Mouse (Mus musculus): ENCODE measurements around the gene Alpk1. TPM values are rescaled to one million over a fixed set of nuclear protein-coding genes. Genes with fewer than 3 reads are reported as not detected.
A peak's percentile ranks its signal among the peaks of the same experiment; 100 is the strongest.

The Alpk1 gene
- 0.92 and 1.1 TPM in 2 replicates for polyA plus RNA-seq (2014; fragmentation: Nextera tagmentation; extraction: Ambion mirVana)

- H3K9me3 ChIP-seq (ENCODE audit: control insufficient read depth, low read length) = no peaks in the 10 kb centered on the region
- peak within 1 kb of the TSS; percentile 39; the same call in 1 of the 2 replicates for H3K9ac ChIP-seq (ENCODE audit: low read depth, low read length)
- ATAC-seq (replicated peaks; ENCODE audit: low FRiP score) = peak; percentile 82
- H3K4me2 ChIP-seq = peak within 1 kb of the TSS; percentile 69
- no peaks in the 10 kb centered on the region for H3K4me1 ChIP-seq (replicated peaks; ENCODE audit: control insufficient read depth, insufficient read depth, low read length)
- peak within 1 kb of the TSS; percentile 45 for H3K4me3 ChIP-seq (ENCODE audit: low read depth, low read length)
- peak; percentile 71 for DNase-seq (ENCODE audit: low spot score)
- no peaks in the 10 kb centered on the region for H3K27me3 ChIP-seq (replicated peaks; ENCODE audit: control insufficient read depth, insufficient read depth, low read length)
- 3% methylated on average over 24 of the region's 24 CpGs for WGBS
- H3K27ac ChIP-seq (ENCODE audit: low read depth, low read length) = no peak within 1 kb of the TSS
- no peaks in the 10 kb centered on the region for H3K36me3 ChIP-seq (ENCODE audit: control insufficient read depth, insufficient read depth, low read length)
These were observed at the start of gene Alpk1 for GRCm38 (mm10) chr3:127780021-127780644. Alpk1 (minus strand) TSS chr3:127780527.

- Histone ChIP-seq H3K4me2 (no peak overlapping the region), H3K27ac (ENCODE audit: low read depth, low read length) (no peak overlapping the region), H3K4me3 (ENCODE audit: low read depth, low read length) (no peak overlapping the region), H3K9ac (ENCODE audit: low read depth, low read length) (no peak overlapping the region), H3K4me1 (replicated peaks; ENCODE audit: control insufficient read depth, insufficient read depth, low read length) (peaks cover 3% of the 10 kb centered on the region), H3K36me3 (ENCODE audit: control insufficient read depth, insufficient read depth, low read length) (peaks cover 2% of the 10 kb centered on the region; the same call in 1 of the 2 replicates), H3K9me3 (ENCODE audit: control insufficient read depth, low read length) (no peaks in the 10 kb centered on the region), H3K27me3 (replicated peaks; ENCODE audit: control insufficient read depth, insufficient read depth, low read length) (no peaks in the 10 kb centered on the region)
- ATAC-seq (replicated peaks; ENCODE audit: low FRiP score) (no peak), DNase-seq (ENCODE audit: low spot score) (no peak)
- 64% methylated on average over 7 of the region's 7 CpGs for WGBS
These were observed 46.8 kb upstream of the Alpk1 start for GRCm38 (mm10) chr3:127827123-127827522.

- no peak for ATAC-seq (replicated peaks; ENCODE audit: low FRiP score)
- Histone ChIP-seq H3K4me1 (replicated peaks; ENCODE audit: control insufficient read depth, insufficient read depth, low read length) (peaks cover 4% of the 10 kb centered on the region), H3K27ac (ENCODE audit: low read depth, low read length) (no peak overlapping the region), H3K4me3 (ENCODE audit: low read depth, low read length) (no peak overlapping the region), H3K9ac (ENCODE audit: low read depth, low read length) (no peak overlapping the region), H3K27me3 (replicated peaks; ENCODE audit: control insufficient read depth, insufficient read depth, low read length) (no peaks in the 10 kb centered on the region), H3K36me3 (ENCODE audit: control insufficient read depth, insufficient read depth, low read length) (peaks cover 5% of the 10 kb centered on the region; the same call in 1 of the 2 replicates), H3K9me3 (ENCODE audit: control insufficient read depth, low read length) (no peaks in the 10 kb centered on the region), H3K4me2 (no peak overlapping the region)
- no peak for DNase-seq (ENCODE audit: low spot score)
- WGBS = 92% methylated on average over 7 of the region's 7 CpGs
These were observed 46.2 kb upstream of the Alpk1 start for GRCm38 (mm10) chr3:127826503-127826902.

GRCm38 (mm10) chr3:127823886-127824863 lies 43.8 kb upstream of the Alpk1 start:
- H3K27ac ChIP-seq (ENCODE audit: low read depth, low read length) = no peak overlapping the region
- H3K4me2 ChIP-seq = no peak overlapping the region
- ATAC-seq (replicated peaks; ENCODE audit: low FRiP score) = no peak
- DNase-seq (ENCODE audit: low spot score) = no peak
- no peaks in the 10 kb centered on the region for H3K9me3 ChIP-seq (ENCODE audit: control insufficient read depth, low read length)
- H3K4me3 ChIP-seq (ENCODE audit: low read depth, low read length) = no peak overlapping the region
- H3K4me1 ChIP-seq (replicated peaks; ENCODE audit: control insufficient read depth, insufficient read depth, low read length) = peaks cover 9% of the 10 kb centered on the region
- no peak overlapping the region for H3K9ac ChIP-seq (ENCODE audit: low read depth, low read length)
- 81% methylated on average over 17 of the region's 17 CpGs for WGBS
- H3K27me3 ChIP-seq (replicated peaks; ENCODE audit: control insufficient read depth, insufficient read depth, low read length) = no peaks in the 10 kb centered on the region
- H3K36me3 ChIP-seq (ENCODE audit: control insufficient read depth, insufficient read depth, low read length) = peaks cover 13% of the 10 kb centered on the region

GRCm38 (mm10) chr3:127821209-127821608 lies 40.9 kb upstream of the Alpk1 start:
- no peak overlapping the region for H3K27ac ChIP-seq (ENCODE audit: low read depth, low read length)
- no peak for DNase-seq (ENCODE audit: low spot score)
- peak; percentile 40; the same call in 1 of the 2 replicates for ATAC-seq (replicated peaks; ENCODE audit: low FRiP score)
- H3K9ac ChIP-seq (ENCODE audit: low read depth, low read length) = no peak overlapping the region
- H3K4me1 ChIP-seq (replicated peaks; ENCODE audit: control insufficient read depth, insufficient read depth, low read length) = peaks cover 6% of the 10 kb centered on the region
- no peak overlapping the region for H3K4me2 ChIP-seq
- peaks cover 19% of the 10 kb centered on the region for H3K36me3 ChIP-seq (ENCODE audit: control insufficient read depth, insufficient read depth, low read length)
- no peaks in the 10 kb centered on the region for H3K9me3 ChIP-seq (ENCODE audit: control insufficient read depth, low read length)
- 67% methylated on average over 5 of the region's 5 CpGs for WGBS
- H3K27me3 ChIP-seq (replicated peaks; ENCODE audit: control insufficient read depth, insufficient read depth, low read length) = no peaks in the 10 kb centered on the region
- H3K4me3 ChIP-seq (ENCODE audit: low read depth, low read length) = no peak overlapping the region

- peaks cover 6% of the 10 kb centered on the region for H3K4me1 ChIP-seq (replicated peaks; ENCODE audit: control insufficient read depth, insufficient read depth, low read length)
- 91% methylated on average over 1 of the region's 1 CpGs for WGBS
- H3K36me3 ChIP-seq (ENCODE audit: control insufficient read depth, insufficient read depth, low read length) = peaks cover 19% of the 10 kb centered on the region
- H3K27ac ChIP-seq (ENCODE audit: low read depth, low read length) = no peak overlapping the region
- DNase-seq (ENCODE audit: low spot score) (no peak), ATAC-seq (replicated peaks; ENCODE audit: low FRiP score) (no peak)
- no peak overlapping the region for H3K9ac ChIP-seq (ENCODE audit: low read depth, low read length)
- no peaks in the 10 kb centered on the region for H3K9me3 ChIP-seq (ENCODE audit: control insufficient read depth, low read length)
- H3K4me3 ChIP-seq (ENCODE audit: low read depth, low read length) = no peak overlapping the region
- no peak overlapping the region for H3K4me2 ChIP-seq
- no peaks in the 10 kb centered on the region for H3K27me3 ChIP-seq (replicated peaks; ENCODE audit: control insufficient read depth, insufficient read depth, low read length)
These were observed 40.1 kb upstream of the Alpk1 start for GRCm38 (mm10) chr3:127820400-127820799.

GRCm38 (mm10) chr3:127818694-127819663 lies 38.7 kb upstream of the Alpk1 start:
- peaks cover 6% of the 10 kb centered on the region for H3K4me1 ChIP-seq (replicated peaks; ENCODE audit: control insufficient read depth, insufficient read depth, low read length)
- no peaks in the 10 kb centered on the region for H3K27me3 ChIP-seq (replicated peaks; ENCODE audit: control insufficient read depth, insufficient read depth, low read length)
- no peak overlapping the region for H3K4me3 ChIP-seq (ENCODE audit: low read depth, low read length)
- H3K27ac ChIP-seq (ENCODE audit: low read depth, low read length) = no peak overlapping the region; the same call in 1 of the 2 replicates
- no peak for DNase-seq (ENCODE audit: low spot score)
- WGBS = 80% methylated on average over 11 of the region's 11 CpGs
- no peak overlapping the region for H3K9ac ChIP-seq (ENCODE audit: low read depth, low read length)
- peaks cover 19% of the 10 kb centered on the region for H3K36me3 ChIP-seq (ENCODE audit: control insufficient read depth, insufficient read depth, low read length)
- no peaks in the 10 kb centered on the region for H3K9me3 ChIP-seq (ENCODE audit: control insufficient read depth, low read length)
- ATAC-seq (replicated peaks; ENCODE audit: low FRiP score) = 0 out of 2 replicates have a peak, but pooled peaks have one; percentile 29
- H3K4me2 ChIP-seq = no peak overlapping the region

- no peak for ATAC-seq (replicated peaks; ENCODE audit: low FRiP score)
- Histone ChIP-seq H3K27me3 (replicated peaks; ENCODE audit: control insufficient read depth, insufficient read depth, low read length) (no peaks in the 10 kb centered on the region), H3K9ac (ENCODE audit: low read depth, low read length) (no peak overlapping the region), H3K4me3 (ENCODE audit: low read depth, low read length) (no peak overlapping the region), H3K36me3 (ENCODE audit: control insufficient read depth, insufficient read depth, low read length) (peaks cover 21% of the 10 kb centered on the region), H3K9me3 (ENCODE audit: control insufficient read depth, low read length) (no peaks in the 10 kb centered on the region), H3K27ac (ENCODE audit: low read depth, low read length) (no peak overlapping the region), H3K4me2 (no peak overlapping the region), H3K4me1 (replicated peaks; ENCODE audit: control insufficient read depth, insufficient read depth, low read length) (peaks cover 6% of the 10 kb centered on the region)
- 74% methylated on average over 7 of the region's 7 CpGs for WGBS
- no peak for DNase-seq (ENCODE audit: low spot score)
These were observed 36.9 kb upstream of the Alpk1 start for GRCm38 (mm10) chr3:127817120-127817683.
